Mouse (Mus musculus) kidney, adult 2 months (tissue): ENCODE data around the gene Plcd1.

Experiments
- CTCF ChIP-seq: fragments of 200-500 bp; conservative IDR thresholded peaks from 2 replicates; pipeline ENCODE4 v1.5.1; 2011; ENCODE audit warnings: low read depth, mild to moderate bottlenecking, control low read depth, low read length, moderate library complexity, mixed read lengths; ENCODE audit not compliant: insufficient read depth, insufficient read length
- POLR2A ChIP-seq: fragments of 200-500 bp; IDR thresholded peaks from one replicate; pipeline ENCODE4 v1.6.1; 2011; ENCODE audit warnings: low read depth, low read length, control low read depth

DNA sequence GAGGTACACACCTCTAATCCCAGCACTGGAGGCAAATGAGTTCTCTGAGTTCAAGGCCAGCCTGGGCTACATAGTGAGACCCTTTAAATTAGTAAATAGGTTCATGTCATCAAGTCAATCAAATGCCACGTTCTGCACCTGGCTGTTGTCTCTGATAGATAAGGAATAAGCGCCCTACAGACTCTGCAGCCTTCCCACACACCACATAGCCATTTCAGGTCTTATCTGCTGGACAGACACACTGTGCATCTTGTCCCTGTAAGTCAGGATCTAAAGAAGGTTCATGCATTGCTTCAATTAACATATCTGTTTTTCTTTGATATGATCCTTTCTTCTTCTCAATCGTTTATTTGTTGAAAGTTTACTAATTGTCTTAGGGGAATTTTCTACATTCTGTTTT lies 54.7 kb downstream of the Plcd1 start:
- no peak for TF ChIP-seq CTCF
- TF ChIP-seq POLR2A, result no peak
